Comparison of ENCODE assay signal across 9 mouse cellular contexts in the genomic region with DNA sequence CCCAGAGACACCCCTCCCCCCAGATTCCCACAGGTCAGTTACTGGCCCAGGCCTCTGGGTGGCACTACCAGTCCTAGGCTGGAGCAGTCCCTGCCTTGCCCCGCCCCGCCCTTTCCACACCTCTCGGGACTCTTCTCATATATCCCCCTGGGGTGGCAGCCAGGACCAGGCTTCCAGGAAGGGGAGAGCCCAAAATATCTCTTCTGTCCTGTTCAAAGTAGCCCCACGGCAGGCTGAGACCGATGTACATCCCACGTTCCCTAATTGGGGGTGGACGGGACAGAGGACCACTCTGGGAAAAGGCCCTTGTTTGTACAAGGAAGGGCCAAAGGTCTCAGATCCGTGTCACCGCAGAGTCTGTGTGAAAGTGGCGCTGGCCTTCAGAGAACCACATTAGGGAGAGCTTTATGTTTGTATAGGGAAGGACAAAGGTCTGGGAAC. TPM values are rescaled to one million over a fixed set of nuclear protein-coding genes. Genes with fewer than 3 reads are reported as not detected.
DNase-seq lines count a peak whose midpoint lies in the region; ATAC-seq lines count a peak whose summit lies in the region.
"Had no signal": no experiment of that assay in that cellular context is flagged by ENCODE, and none has a peak within 500 bp of the region (broad histone marks: within the 10 kb centered on the region; RNA-seq: fewer than 3 reads in every experiment).

No protein-coding gene starts in this region.

- no peaks in the 10 kb centered on the region for H3K9me3 ChIP-seq in heart, embryonic 14.5 days (ENCODE audit: control insufficient read depth, low read length)
- no peaks in the 10 kb centered on the region for H3K9me3 ChIP-seq in limb, embryonic 11.5 days (ENCODE audit: control insufficient read depth, low read length)
- H3K9me3 ChIP-seq in neural tube, embryonic 11.5 days (ENCODE audit: control insufficient read depth, low read length): no peaks in the 10 kb centered on the region

- no peak overlapping the region for H3K4me3 ChIP-seq in heart, embryonic 14.5 days (ENCODE audit: control insufficient read depth in 1 of 2, insufficient read depth in 1 of 2, low read depth in 1 of 2, low read length in 2 of 2)
- no peak overlapping the region for H3K4me3 ChIP-seq in limb, embryonic 11.5 days (ENCODE audit: low read depth, low read length)
- no peak overlapping the region for H3K4me3 ChIP-seq in neural tube, embryonic 11.5 days (ENCODE audit: low read depth, low read length)
- H3K4me3 ChIP-seq: myocyte had no signal

- H3K27me3 ChIP-seq in heart, embryonic 14.5 days (ENCODE audit: control insufficient read depth, insufficient read depth, low read length): no peaks in the 10 kb centered on the region
- no peaks in the 10 kb centered on the region for H3K27me3 ChIP-seq in limb, embryonic 11.5 days (ENCODE audit: control insufficient read depth, insufficient read depth, low read length)
- H3K27me3 ChIP-seq in neural tube, embryonic 11.5 days (ENCODE audit: control insufficient read depth, insufficient read depth, low read length): peaks cover 4% of the 10 kb centered on the region; the same call in 1 of the 2 replicates

- H3K4me2 ChIP-seq in heart, embryonic 14.5 days (ENCODE audit: low read length): peak overlapping the region; percentile 57
- no peak overlapping the region for H3K4me2 ChIP-seq in limb, embryonic 11.5 days (ENCODE audit: low read depth, severe bottlenecking)
- no peak overlapping the region for H3K4me2 ChIP-seq in neural tube, embryonic 11.5 days (ENCODE audit: low read depth)

- ATAC-seq in heart, embryonic 14.5 days (ENCODE audit: insufficient number of reproducible peaks, insufficient read depth, low FRiP score, low read depth): 0 out of 2 replicates have a peak, but pooled peaks have one; percentile 26
- ATAC-seq in limb, embryonic 11.5 days (ENCODE audit: insufficient number of reproducible peaks, low FRiP score, low TSS enrichment, low read depth): peak; percentile 62; the same call in 1 of the 2 replicates
- peak; percentile 51; the same call in 1 of the 2 replicates for ATAC-seq in neural tube, embryonic 11.5 days (ENCODE audit: insufficient read depth, low FRiP score, low TSS enrichment)

- peak; percentile 39 for DNase-seq in left cerebral cortex, postnatal 4 days
- DNase-seq in left cerebral cortex, postnatal 25 days (ENCODE audit: low spot score in 2 of 2): no peak
- DNase-seq in cerebellum, postnatal 14 days: peak; percentile 30 to 62
- peak; percentile 81 for DNase-seq in limb, embryonic 11.5 days (ENCODE audit: low spot score)
- no peak for DNase-seq in neural tube, embryonic 11.5 days (ENCODE audit: low spot score)
- no peak for DNase-seq in frontal cortex, postnatal 14 days (ENCODE audit: low spot score in 2 of 2)
- no peak for DNase-seq in natural killer cell, adult 2 months (ENCODE audit: low spot score in 2 of 2)

- H3K4me1 ChIP-seq in heart, embryonic 14.5 days (ENCODE audit: control insufficient read depth in 2 of 2, insufficient read depth in 2 of 2, low read length in 2 of 2): peaks cover 44 to 50% of the 10 kb centered on the region in 2 experiments
- H3K4me1 ChIP-seq in limb, embryonic 11.5 days (ENCODE audit: control insufficient read depth, insufficient read depth, low read length): peaks cover 25% of the 10 kb centered on the region
- peaks cover 20% of the 10 kb centered on the region for H3K4me1 ChIP-seq in neural tube, embryonic 11.5 days (ENCODE audit: control insufficient read depth, insufficient read depth, low read length)

- intact Hi-C loops in left cerebral cortex, postnatal 4 days (cut with DNase I): no loop called here
- intact Hi-C loops in left cerebral cortex, postnatal 25 days (cut with DNase I): loop anchor here (2.0 to 10.0 kb wide), 5 partner anchors 106 to 961 kb away; no protein-coding TSS in a partner anchor

- H3K27ac ChIP-seq in heart, embryonic 14.5 days (replicated peaks in 1 of 2; ENCODE audit: control insufficient read depth in 1 of 2, insufficient read depth in 1 of 2, low read depth in 2 of 2, low read length in 2 of 2): peak overlapping the region; percentile 54 to 63; a peak in 3 of 4 replicates
- no peak overlapping the region for H3K27ac ChIP-seq in limb, embryonic 11.5 days (replicated peaks; ENCODE audit: low read depth, low read length)
- H3K27ac ChIP-seq in neural tube, embryonic 11.5 days (ENCODE audit: low read depth, low read length): no peak overlapping the region

- H3K9ac ChIP-seq in heart, embryonic 14.5 days (ENCODE audit: low read length): no peak overlapping the region; the same call in 1 of the 2 replicates
- H3K9ac ChIP-seq in limb, embryonic 11.5 days (ENCODE audit: low read length): no peak overlapping the region
- no peak overlapping the region for H3K9ac ChIP-seq in neural tube, embryonic 11.5 days (ENCODE audit: low read length)

- no peaks in the 10 kb centered on the region for H3K36me3 ChIP-seq in heart, embryonic 14.5 days (ENCODE audit: control insufficient read depth, insufficient read depth, low read length)
- no peaks in the 10 kb centered on the region for H3K36me3 ChIP-seq in limb, embryonic 11.5 days (ENCODE audit: control insufficient read depth, insufficient read depth, low read length)
- no peaks in the 10 kb centered on the region for H3K36me3 ChIP-seq in neural tube, embryonic 11.5 days (ENCODE audit: control insufficient read depth, insufficient read depth, low read length)

- 9% methylated on average over 10 of the region's 10 CpGs for WGBS in heart, embryonic 14.5 days
- WGBS in limb, embryonic 11.5 days: 5% methylated on average over 10 of the region's 10 CpGs
- WGBS in neural tube, embryonic 11.5 days: 13% methylated on average over 10 of the region's 10 CpGs

RNA-seq across cellular contexts. Expression of a gene that starts 16.2 kb away (rescaled TPM):
- 1 to 10 TPM; 2.6 to 4.6 TPM for total RNA-seq in left cerebral cortex, postnatal 4 days (2021)
- 10 to 100 TPM in 1 of 2 experiments, 1 to 10 TPM in 1; 5.7 to 13.4 TPM for total RNA-seq in left cerebral cortex, postnatal 25 days (2021)
- polyA plus RNA-seq in heart, embryonic 14.5 days (2014; fragmentation: Nextera tagmentation; extraction: Ambion mirVana): 64.2 and 84.4 TPM in 2 replicates
- polyA plus RNA-seq in limb, embryonic 11.5 days (2014; fragmentation: Nextera tagmentation; extraction: Ambion mirVana): 95.6 and 121 TPM in 2 replicates
- 112 and 120 TPM in 2 replicates for polyA plus RNA-seq in neural tube, embryonic 11.5 days (2014; fragmentation: Nextera tagmentation; extraction: Ambion mirVana)
- polyA plus RNA-seq: myocyte had no signal

Comparison
In these comparisons a context has a peak if more than half of its experiments do, and no peak if none do; other contexts are left out.
1. DNase-seq: peak in left cerebral cortex, postnatal 4 days (single experiment), cerebellum, postnatal 14 days (2 of 2) and limb, embryonic 11.5 days (single experiment); none in left cerebral cortex, postnatal 25 days (0 of 2), neural tube, embryonic 11.5 days (single experiment), frontal cortex, postnatal 14 days (0 of 2) and natural killer cell, adult 2 months (0 of 2).
2. H3K27ac ChIP-seq: peak in heart, embryonic 14.5 days (2 of 2); none in limb, embryonic 11.5 days (single experiment) and neural tube, embryonic 11.5 days (single experiment).
3. Peak in every context shown above with its lines, with median percentiles within 50 percentile points of each other: ATAC-seq.